Mouse (Mus musculus): Measurements from ENCODE around the gene Spop. TPM values are rescaled to one million over a fixed set of nuclear protein-coding genes. Genes with fewer than 3 reads are reported as not detected.

Spop gene
- polyA plus RNA-seq, 1 experiment from 2014 or later = 62.0 TPM

GRCm38 (mm10) chr11:95472942-95473341 lies 59.1 kb downstream of the Spop start:
- peaks cover 50% of the 10 kb centered on the region for H3K36me3 ChIP-seq (ENCODE audit: control insufficient read depth, insufficient read depth, low read length)
- 89% methylated on average over 2 of the region's 2 CpGs for WGBS

DNA sequence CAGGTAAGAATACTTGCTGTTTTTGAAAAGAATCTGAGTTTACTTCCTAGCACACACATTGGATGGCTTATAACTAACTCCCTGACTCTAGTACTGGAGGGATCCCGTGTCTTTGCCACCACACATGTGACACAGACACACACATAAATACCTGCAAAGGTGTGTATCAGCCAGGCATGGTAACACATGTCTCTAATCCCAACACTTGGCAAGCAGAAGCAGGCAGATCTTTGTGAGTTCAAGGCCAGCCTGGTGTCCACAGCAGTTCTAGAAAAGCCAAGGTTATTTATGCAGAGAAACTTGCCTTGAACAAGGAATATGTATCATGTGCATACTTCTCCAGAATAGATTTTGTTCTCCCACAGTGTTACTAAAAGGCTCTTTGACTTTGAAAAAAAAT lies 59.6 kb downstream of the Spop start:
- Histone ChIP-seq H3K27me3 (replicated peaks; ENCODE audit: control insufficient read depth, insufficient read depth, low read length) (no peaks in the 10 kb centered on the region), H3K36me3 (ENCODE audit: control insufficient read depth, insufficient read depth, low read length) (peaks cover 50% of the 10 kb centered on the region), H3K4me2 (ENCODE audit: low read length) (no peak overlapping the region), H3K9me3 (replicated peaks; ENCODE audit: control insufficient read depth, low read length) (no peaks in the 10 kb centered on the region), H3K4me1 (ENCODE audit: control insufficient read depth, insufficient read depth, low read length) (no peaks in the 10 kb centered on the region), H3K4me3 (ENCODE audit: low read depth, low read length) (no peak overlapping the region), H3K9ac (ENCODE audit: low read length) (no peak overlapping the region), H3K27ac (ENCODE audit: low read depth, low read length) (no peak overlapping the region)
- ATAC-seq (no peak), DNase-seq (ENCODE audit: low spot score) (no peak)
- 100% methylated on average over 1 of the region's 1 CpGs for WGBS

More at GRCm38 (mm10) chr11:95472942-95473341, 59.1 kb downstream of the Spop start:
- Histone ChIP-seq H3K9me3 (replicated peaks; ENCODE audit: control insufficient read depth, low read length) (no peaks in the 10 kb centered on the region), H3K4me2 (ENCODE audit: low read length) (no peak overlapping the region), H3K4me3 (ENCODE audit: low read depth, low read length) (no peak overlapping the region), H3K27me3 (replicated peaks; ENCODE audit: control insufficient read depth, insufficient read depth, low read length) (no peaks in the 10 kb centered on the region), H3K4me1 (ENCODE audit: control insufficient read depth, insufficient read depth, low read length) (no peaks in the 10 kb centered on the region), H3K9ac (ENCODE audit: low read length) (no peak overlapping the region), H3K27ac (ENCODE audit: low read depth, low read length) (no peak overlapping the region)
- DNase-seq (ENCODE audit: low spot score) = no peak
- no peak for ATAC-seq

DNA sequence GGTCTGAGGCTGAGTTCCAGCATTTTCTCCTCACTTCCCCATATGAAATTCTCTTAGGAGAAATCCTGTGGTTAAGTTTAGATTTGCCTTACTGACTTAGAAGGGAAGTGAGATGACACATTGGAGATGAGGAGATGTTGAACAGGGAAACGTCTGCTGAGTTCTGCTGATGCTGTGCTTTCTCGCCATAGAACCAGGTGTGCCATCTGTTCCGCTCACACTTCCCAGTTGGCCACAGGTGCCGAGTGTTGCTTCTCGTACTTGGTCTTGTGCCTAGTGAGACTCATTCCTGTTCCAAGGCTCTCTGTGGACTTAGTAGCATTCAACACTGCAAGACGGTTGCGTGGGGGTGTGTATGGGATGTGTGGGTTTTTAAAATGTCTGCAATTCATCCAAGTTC lies 62.4 kb downstream of the Spop start:
- Histone ChIP-seq H3K4me3 (ENCODE audit: low read depth, low read length) (no peak overlapping the region), H3K27ac (ENCODE audit: low read depth, low read length) (no peak overlapping the region), H3K9me3 (replicated peaks; ENCODE audit: control insufficient read depth, low read length) (no peaks in the 10 kb centered on the region), H3K4me1 (ENCODE audit: control insufficient read depth, insufficient read depth, low read length) (no peaks in the 10 kb centered on the region), H3K4me2 (ENCODE audit: low read length) (no peak overlapping the region), H3K9ac (ENCODE audit: low read length) (no peak overlapping the region), H3K27me3 (replicated peaks; ENCODE audit: control insufficient read depth, insufficient read depth, low read length) (no peaks in the 10 kb centered on the region), H3K36me3 (ENCODE audit: control insufficient read depth, insufficient read depth, low read length) (peaks cover 44% of the 10 kb centered on the region)
- WGBS = 84% methylated on average over 7 of the region's 7 CpGs
- no peak for ATAC-seq
- peak; percentile 37 for DNase-seq (ENCODE audit: low spot score)

DNA sequence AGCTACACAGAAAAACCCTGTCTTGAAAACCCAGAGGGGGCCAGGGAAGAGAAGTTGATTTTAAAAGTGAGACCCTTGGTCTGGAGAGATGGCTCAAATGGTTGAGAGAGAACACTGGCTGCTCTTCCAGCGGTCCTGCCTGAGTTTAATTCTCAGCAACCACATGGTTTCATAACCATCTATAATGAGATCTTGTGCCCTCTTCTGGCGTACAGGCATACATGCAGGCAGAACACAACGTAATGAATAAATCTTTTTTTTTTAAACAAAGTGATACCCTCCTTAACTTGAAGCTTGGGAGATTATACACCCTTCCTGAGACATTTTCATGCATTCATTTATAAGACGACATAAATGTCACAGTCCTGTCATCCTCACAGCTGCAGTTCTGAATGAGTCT lies 65.6 kb downstream of the Spop start:
- no peak overlapping the region for H3K4me2 ChIP-seq (ENCODE audit: low read length)
- H3K4me3 ChIP-seq (ENCODE audit: low read depth, low read length) = no peak overlapping the region
- no peak overlapping the region for H3K27ac ChIP-seq (ENCODE audit: low read depth, low read length)
- no peaks in the 10 kb centered on the region for H3K9me3 ChIP-seq (replicated peaks; ENCODE audit: control insufficient read depth, low read length)
- H3K4me1 ChIP-seq (ENCODE audit: control insufficient read depth, insufficient read depth, low read length) = no peaks in the 10 kb centered on the region
- H3K36me3 ChIP-seq (ENCODE audit: control insufficient read depth, insufficient read depth, low read length) = peaks cover 45% of the 10 kb centered on the region
- H3K27me3 ChIP-seq (replicated peaks; ENCODE audit: control insufficient read depth, insufficient read depth, low read length) = no peaks in the 10 kb centered on the region
- no peak for DNase-seq (ENCODE audit: low spot score)
- H3K9ac ChIP-seq (ENCODE audit: low read length) = no peak overlapping the region
- no peak for ATAC-seq
- WGBS = 82% methylated on average over 4 of the region's 4 CpGs

DNA sequence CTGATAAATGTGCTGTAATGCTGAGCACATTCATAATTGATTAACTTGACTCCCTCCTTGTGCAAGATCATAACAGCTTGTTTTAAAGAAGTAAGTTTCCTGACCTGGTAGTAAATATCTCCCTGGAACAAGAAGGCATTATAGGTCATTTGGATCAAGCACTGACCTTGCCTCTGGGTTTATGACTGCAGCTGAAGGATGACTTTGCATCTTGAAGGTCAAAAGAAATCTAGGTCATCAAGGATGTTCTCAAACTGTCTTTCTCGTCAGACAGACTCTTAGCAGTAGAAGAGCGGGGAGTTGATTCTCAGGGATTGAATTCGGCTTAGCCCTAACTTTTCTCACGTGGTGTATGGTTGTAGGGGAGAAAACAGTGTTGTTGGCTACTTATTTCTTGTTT lies 66.8 kb downstream of the Spop start:
- Histone ChIP-seq H3K4me2 (ENCODE audit: low read length) (no peak overlapping the region), H3K27ac (ENCODE audit: low read depth, low read length) (no peak overlapping the region), H3K27me3 (replicated peaks; ENCODE audit: control insufficient read depth, insufficient read depth, low read length) (no peaks in the 10 kb centered on the region), H3K9me3 (replicated peaks; ENCODE audit: control insufficient read depth, low read length) (no peaks in the 10 kb centered on the region), H3K4me3 (ENCODE audit: low read depth, low read length) (no peak overlapping the region), H3K9ac (ENCODE audit: low read length) (no peak overlapping the region), H3K36me3 (ENCODE audit: control insufficient read depth, insufficient read depth, low read length) (peaks cover 43% of the 10 kb centered on the region), H3K4me1 (ENCODE audit: control insufficient read depth, insufficient read depth, low read length) (no peaks in the 10 kb centered on the region)
- 87% methylated on average over 4 of the region's 4 CpGs for whole genome bisulfite sequencing
- DNase-seq (ENCODE audit: low spot score) = no peak
- no peak for ATAC-seq

GRCm38 (mm10) chr11:95485634-95486033 lies 71.8 kb downstream of the Spop start:
- Histone ChIP-seq H3K9ac (ENCODE audit: low read length) (no peak overlapping the region), H3K4me2 (ENCODE audit: low read length) (no peak overlapping the region), H3K9me3 (replicated peaks; ENCODE audit: control insufficient read depth, low read length) (no peaks in the 10 kb centered on the region), H3K4me3 (ENCODE audit: low read depth, low read length) (no peak overlapping the region), H3K36me3 (ENCODE audit: control insufficient read depth, insufficient read depth, low read length) (peaks cover 69% of the 10 kb centered on the region), H3K27ac (ENCODE audit: low read depth, low read length) (no peak overlapping the region), H3K4me1 (ENCODE audit: control insufficient read depth, insufficient read depth, low read length) (no peaks in the 10 kb centered on the region), H3K27me3 (replicated peaks; ENCODE audit: control insufficient read depth, insufficient read depth, low read length) (no peaks in the 10 kb centered on the region)
- WGBS = 95% methylated on average over 18 of the region's 18 CpGs
- DNase-seq (ENCODE audit: low spot score) (no peak), ATAC-seq (no peak)

DNA sequence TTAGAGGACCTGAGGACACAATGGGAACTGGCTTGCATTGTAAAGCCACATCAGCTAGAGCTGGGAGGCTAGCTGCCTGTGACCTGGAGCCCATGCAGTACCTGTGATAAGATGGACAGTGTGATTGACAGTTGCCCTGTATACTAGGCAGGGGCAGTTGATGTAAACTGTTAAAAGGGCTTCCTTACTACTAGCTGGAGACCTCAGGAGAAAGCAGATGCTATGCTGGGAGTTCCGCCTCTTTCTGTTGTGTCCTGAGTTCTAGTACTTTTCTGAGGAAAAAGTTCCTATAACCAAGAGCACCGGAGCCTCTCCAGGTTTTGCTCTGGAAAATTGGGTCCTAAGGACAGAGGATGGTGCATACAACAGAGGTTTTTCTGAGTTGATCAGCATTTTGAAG lies 73.4 kb downstream of the Spop start:
- Histone ChIP-seq H3K27ac (ENCODE audit: low read depth, low read length) (no peak overlapping the region), H3K4me3 (ENCODE audit: low read depth, low read length) (no peak overlapping the region), H3K9ac (ENCODE audit: low read length) (no peak overlapping the region), H3K4me1 (ENCODE audit: control insufficient read depth, insufficient read depth, low read length) (no peaks in the 10 kb centered on the region), H3K36me3 (ENCODE audit: control insufficient read depth, insufficient read depth, low read length) (peaks cover 75% of the 10 kb centered on the region), H3K27me3 (replicated peaks; ENCODE audit: control insufficient read depth, insufficient read depth, low read length) (no peaks in the 10 kb centered on the region), H3K4me2 (ENCODE audit: low read length) (no peak overlapping the region), H3K9me3 (replicated peaks; ENCODE audit: control insufficient read depth, low read length) (no peaks in the 10 kb centered on the region)
- DNase-seq (ENCODE audit: low spot score) (no peak), ATAC-seq (no peak)
- 98% methylated on average over 2 of the region's 2 CpGs for WGBS

DNA sequence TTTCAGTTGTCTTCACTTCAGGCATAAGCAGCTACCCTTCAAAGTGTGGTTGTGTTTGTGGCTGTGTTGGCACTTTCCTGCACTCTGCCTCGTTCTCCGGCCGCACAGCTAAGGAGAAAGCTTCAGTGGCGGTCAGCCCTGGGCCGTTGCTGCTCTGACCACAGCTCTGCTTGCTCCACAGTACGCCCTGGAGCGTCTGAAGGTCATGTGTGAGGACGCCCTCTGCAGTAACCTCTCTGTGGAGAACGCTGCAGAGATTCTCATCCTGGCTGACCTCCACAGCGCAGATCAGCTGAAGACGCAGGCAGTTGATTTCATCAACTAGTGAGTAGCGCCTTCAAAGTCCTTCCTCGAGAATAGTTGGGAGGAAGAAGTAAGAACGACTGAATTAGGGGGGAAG lies 76.2 kb downstream of the Spop start:
- peaks cover 6% of the 10 kb centered on the region for H3K4me1 ChIP-seq (ENCODE audit: control insufficient read depth, insufficient read depth, low read length)
- H3K36me3 ChIP-seq (ENCODE audit: control insufficient read depth, insufficient read depth, low read length) = peaks cover 75% of the 10 kb centered on the region
- no peaks in the 10 kb centered on the region for H3K27me3 ChIP-seq (replicated peaks; ENCODE audit: control insufficient read depth, insufficient read depth, low read length)
- no peak overlapping the region for H3K27ac ChIP-seq (ENCODE audit: low read depth, low read length)
- DNase-seq (ENCODE audit: low spot score) (no peak), ATAC-seq (no peak)
- no peaks in the 10 kb centered on the region for H3K9me3 ChIP-seq (replicated peaks; ENCODE audit: control insufficient read depth, low read length)
- no peak overlapping the region for H3K4me3 ChIP-seq (ENCODE audit: low read depth, low read length)
- H3K4me2 ChIP-seq (ENCODE audit: low read length) = no peak overlapping the region
- 93% methylated on average over 14 of the region's 14 CpGs for WGBS
- no peak overlapping the region for H3K9ac ChIP-seq (ENCODE audit: low read length)

GRCm38 (mm10) chr11:95492256-95492655 lies 78.4 kb downstream of the Spop start:
- Histone ChIP-seq H3K4me1 (ENCODE audit: control insufficient read depth, insufficient read depth, low read length) (peaks cover 6% of the 10 kb centered on the region), H3K4me2 (ENCODE audit: low read length) (no peak overlapping the region), H3K9me3 (replicated peaks; ENCODE audit: control insufficient read depth, low read length) (no peaks in the 10 kb centered on the region), H3K27me3 (replicated peaks; ENCODE audit: control insufficient read depth, insufficient read depth, low read length) (no peaks in the 10 kb centered on the region), H3K9ac (ENCODE audit: low read length) (no peak overlapping the region), H3K36me3 (ENCODE audit: control insufficient read depth, insufficient read depth, low read length) (peaks cover 55% of the 10 kb centered on the region), H3K27ac (ENCODE audit: low read depth, low read length) (no peak overlapping the region), H3K4me3 (ENCODE audit: low read depth, low read length) (no peak overlapping the region)
- ATAC-seq (no peak), DNase-seq (ENCODE audit: low spot score) (no peak)
- 61% methylated on average over 4 of the region's 4 CpGs for WGBS

Data from forebrain, embryonic 14.5 days (tissue).